Comparison of ENCODE assay signal across 8 mouse cellular contexts in genomic region chr19:19343702-19344425, GRCm38 (mm10).
DNase-seq lines count a peak whose midpoint lies in the region; ATAC-seq lines count a peak whose summit lies in the region.

No protein-coding gene starts in this region.

- WGBS in embryonic facial prominence, embryonic 11.5 days: 70% methylated on average over 10 of the region's 10 CpGs
- 72% methylated on average over 10 of the region's 10 CpGs for WGBS in embryonic facial prominence, embryonic 10.5 days
- 63% methylated on average over 10 of the region's 10 CpGs for WGBS in hindbrain, embryonic 12.5 days
- 42% methylated on average over 10 of the region's 10 CpGs for WGBS in midbrain, embryonic 13.5 days
- 47% methylated on average over 10 of the region's 10 CpGs for WGBS in intestine, embryonic 16.5 days

- H3K4me3 ChIP-seq in embryonic facial prominence, embryonic 11.5 days (ENCODE audit: low read depth, low read length): no peak overlapping the region
- H3K4me3 ChIP-seq in embryonic facial prominence, embryonic 10.5 days: no peak overlapping the region
- no peak overlapping the region for H3K4me3 ChIP-seq in hindbrain, embryonic 12.5 days
- H3K4me3 ChIP-seq in midbrain, embryonic 13.5 days (replicated peaks): no peak overlapping the region
- no peak overlapping the region for H3K4me3 ChIP-seq in intestine, embryonic 16.5 days (ENCODE audit: low read length)

- no peaks in the 10 kb centered on the region for H3K4me1 ChIP-seq in embryonic facial prominence, embryonic 11.5 days (ENCODE audit: control insufficient read depth, insufficient read depth, low read length)
- H3K4me1 ChIP-seq in embryonic facial prominence, embryonic 10.5 days: no peaks in the 10 kb centered on the region
- no peaks in the 10 kb centered on the region for H3K4me1 ChIP-seq in hindbrain, embryonic 12.5 days
- peaks cover 10% of the 10 kb centered on the region for H3K4me1 ChIP-seq in midbrain, embryonic 13.5 days (replicated peaks)
- H3K4me1 ChIP-seq in intestine, embryonic 16.5 days (ENCODE audit: control insufficient read depth, insufficient read depth, low read length): no peaks in the 10 kb centered on the region

- DNase-seq in embryonic facial prominence, embryonic 11.5 days (ENCODE audit: low spot score): peak; percentile 3
- no peak for DNase-seq in embryonic facial prominence, embryonic 10.5 days (ENCODE audit: low spot score)
- peak; percentile 5 for DNase-seq in NIH3T3 (ENCODE audit: low read depth)
- DNase-seq in thymus, postnatal 25 days: no peak
- DNase-seq in ovary, postnatal 36 days (ENCODE audit: low spot score): no peak

- no peak for ATAC-seq in embryonic facial prominence, embryonic 11.5 days (replicated peaks; ENCODE audit: insufficient number of reproducible peaks, low FRiP score, low TSS enrichment, low read depth)
- ATAC-seq in hindbrain, embryonic 12.5 days (ENCODE audit: low FRiP score): peak; percentile 88
- ATAC-seq in midbrain, embryonic 13.5 days: peak; percentile 87
- no peak; the same call in 1 of the 2 replicates for ATAC-seq in intestine, embryonic 16.5 days

- H3K36me3 ChIP-seq in embryonic facial prominence, embryonic 11.5 days (replicated peaks; ENCODE audit: control insufficient read depth, insufficient read depth, low read depth, low read length): no peaks in the 10 kb centered on the region
- H3K36me3 ChIP-seq in embryonic facial prominence, embryonic 10.5 days (replicated peaks): no peaks in the 10 kb centered on the region
- H3K36me3 ChIP-seq in hindbrain, embryonic 12.5 days: no peaks in the 10 kb centered on the region
- H3K36me3 ChIP-seq in midbrain, embryonic 13.5 days: no peaks in the 10 kb centered on the region
- no peaks in the 10 kb centered on the region for H3K36me3 ChIP-seq in intestine, embryonic 16.5 days (ENCODE audit: control insufficient read depth, insufficient read depth, low read length)

- H3K9ac ChIP-seq in embryonic facial prominence, embryonic 11.5 days (replicated peaks; ENCODE audit: low read length): no peak overlapping the region
- no peak overlapping the region for H3K9ac ChIP-seq in hindbrain, embryonic 12.5 days
- no peak overlapping the region for H3K9ac ChIP-seq in midbrain, embryonic 13.5 days (replicated peaks)
- no peak overlapping the region for H3K9ac ChIP-seq in intestine, embryonic 16.5 days (ENCODE audit: low read depth, low read length)

- H3K27ac ChIP-seq in embryonic facial prominence, embryonic 11.5 days (replicated peaks; ENCODE audit: low read depth, low read length): no peak overlapping the region
- no peak overlapping the region for H3K27ac ChIP-seq in embryonic facial prominence, embryonic 10.5 days (replicated peaks)
- no peak overlapping the region for H3K27ac ChIP-seq in hindbrain, embryonic 12.5 days
- H3K27ac ChIP-seq in midbrain, embryonic 13.5 days: no peak overlapping the region
- H3K27ac ChIP-seq in intestine, embryonic 16.5 days (ENCODE audit: low read length): no peak overlapping the region

- H3K9me3 ChIP-seq in embryonic facial prominence, embryonic 11.5 days (replicated peaks; ENCODE audit: control insufficient read depth, low read length): no peaks in the 10 kb centered on the region
- H3K9me3 ChIP-seq in embryonic facial prominence, embryonic 10.5 days: no peaks in the 10 kb centered on the region
- H3K9me3 ChIP-seq in hindbrain, embryonic 12.5 days (replicated peaks): no peaks in the 10 kb centered on the region
- H3K9me3 ChIP-seq in midbrain, embryonic 13.5 days: no peaks in the 10 kb centered on the region
- no peaks in the 10 kb centered on the region for H3K9me3 ChIP-seq in intestine, embryonic 16.5 days (ENCODE audit: control insufficient read depth, low read length)

- no peak overlapping the region for H3K4me2 ChIP-seq in embryonic facial prominence, embryonic 11.5 days (ENCODE audit: low read depth, low read length)
- H3K4me2 ChIP-seq in hindbrain, embryonic 12.5 days (replicated peaks): no peak overlapping the region
- H3K4me2 ChIP-seq in midbrain, embryonic 13.5 days (replicated peaks): peak overlapping the region; percentile 12; the same call in 1 of the 2 replicates
- no peak overlapping the region for H3K4me2 ChIP-seq in intestine, embryonic 16.5 days (ENCODE audit: low read depth, low read length)

- H3K27me3 ChIP-seq in embryonic facial prominence, embryonic 11.5 days (ENCODE audit: control insufficient read depth, insufficient read depth, low read length): no peaks in the 10 kb centered on the region
- no peaks in the 10 kb centered on the region for H3K27me3 ChIP-seq in embryonic facial prominence, embryonic 10.5 days (replicated peaks; ENCODE audit: low read depth, poor library complexity, severe bottlenecking)
- no peaks in the 10 kb centered on the region for H3K27me3 ChIP-seq in hindbrain, embryonic 12.5 days
- H3K27me3 ChIP-seq in midbrain, embryonic 13.5 days: no peaks in the 10 kb centered on the region
- H3K27me3 ChIP-seq in intestine, embryonic 16.5 days (replicated peaks; ENCODE audit: control insufficient read depth, insufficient read depth, low read length): no peaks in the 10 kb centered on the region

Comparison
In these comparisons a context has a peak if more than half of its experiments do, and no peak if none do; other contexts are left out.
1. DNase-seq: peak in embryonic facial prominence, embryonic 11.5 days (single experiment) and NIH3T3 (single experiment); none in embryonic facial prominence, embryonic 10.5 days (single experiment), thymus, postnatal 25 days (single experiment) and ovary, postnatal 36 days (single experiment).
2. ATAC-seq: peak in hindbrain, embryonic 12.5 days (single experiment) and midbrain, embryonic 13.5 days (single experiment); none in embryonic facial prominence, embryonic 11.5 days (single experiment) and intestine, embryonic 16.5 days (single experiment).